Mouse (Mus musculus) midbrain, embryonic 13.5 days (tissue): ENCODE data around the gene Gm3250. TPM values are rescaled to one million over a fixed set of nuclear protein-coding genes. Genes with fewer than 3 reads are reported as not detected.
"Not testable (repeated sequence)": the region's sequence is repeated elsewhere in the genome, so short reads cannot be mapped to it uniquely, and the experiment has no call there.

Source experiments
- ATAC-seq: fragments of 200-750 bp; cut with Nextera tagmentation; 2 replicates; pipeline ENCODE4 v1.8.0; 2017; ENCODE audit warnings: mild to moderate bottlenecking, moderate TSS enrichment, moderate library complexity
- H3K27ac ChIP-seq: fragments of 300-500 bp; sonication (generic); 2 replicates; pipeline ENCODE4 v1.5.1; 2015; ENCODE audit warnings: inconsistent platforms, mild to moderate bottlenecking, moderate library complexity
- H3K27me3 ChIP-seq: fragments of 300-500 bp; sonication (generic); 2 replicates; pipeline ENCODE4 v1.6.1; 2015; ENCODE audit warnings: mild to moderate bottlenecking, inconsistent platforms
- H3K36me3 ChIP-seq: fragments of 300-500 bp; sonication (generic); 2 replicates; pipeline ENCODE4 v1.6.1; 2015; ENCODE audit warnings: mild to moderate bottlenecking, inconsistent platforms
- H3K4me1 ChIP-seq: fragments of 300-500 bp; sonication (generic); replicated peaks from 2 replicates; pipeline ENCODE4 v1.6.1; 2015; ENCODE audit warnings: inconsistent platforms
- H3K4me2 ChIP-seq: fragments of 300-500 bp; sonication (generic); replicated peaks from 2 replicates; pipeline ENCODE4 v1.6.1; 2015; ENCODE audit warnings: moderate library complexity, mild to moderate bottlenecking, inconsistent platforms
- H3K4me3 ChIP-seq: fragments of 300-500 bp; sonication (generic); replicated peaks from 2 replicates; pipeline ENCODE4 v1.5.1; 2015; ENCODE audit warnings: mild to moderate bottlenecking, inconsistent platforms
- H3K9ac ChIP-seq: fragments of 300-500 bp; sonication (generic); replicated peaks from 2 replicates; pipeline ENCODE4 v1.6.1; 2015; ENCODE audit warnings: mild to moderate bottlenecking, inconsistent platforms
- H3K9me3 ChIP-seq: fragments of 300-500 bp; sonication (generic); 2 replicates; pipeline ENCODE4 v1.6.1; 2016; ENCODE audit warnings: mild to moderate bottlenecking, inconsistent platforms
- WGBS: fragments of 180-500 bp; shearing (Covaris S2); methylation state at CpG from one replicate; pipeline ENCODE4 v1.1.7; 2015; 5-methylcytosine and 5-hydroxymethylcytosine counted together
- polyA plus RNA-seq: library from polyadenylated mRNA; unstranded; fragments of >200 nt; fragmentation: Nextera tagmentation; extraction: Ambion mirVana; gene quantifications from 2 replicates; pipeline ENCODE4 v1.2.1, GENCODE M21; 2015

Gm3250 gene
- polyA plus RNA-seq, 1 experiment from 2014 or later, result not detected

- not testable (repeated sequence) for H3K4me1 ChIP-seq, H3K36me3 ChIP-seq, ATAC-seq, H3K4me3 ChIP-seq, H3K9me3 ChIP-seq, H3K9ac ChIP-seq, H3K27me3 ChIP-seq, H3K4me2 ChIP-seq
- H3K27ac ChIP-seq, result peak within 1 kb of the TSS; percentile 51; the same call in 1 of the 2 replicates
- WGBS, result 51% methylated on average over 5 of the region's 5 CpGs
These were observed 40.2 kb downstream of the Gm3250 start, which contains the start of gene Gm18596 for GRCm38 (mm10) chr10:77741924-77742688. Gene Gm18596, minus strand, starts transcription at chr10:77742638.

GRCm38 (mm10) chr10:77738929-77739328 lies 43.4 kb downstream of the Gm3250 start:
- no peaks in the 10 kb centered on the region for H3K9me3 ChIP-seq
- H3K36me3 ChIP-seq, result no peaks in the 10 kb centered on the region
- H3K4me2 ChIP-seq, result no peak overlapping the region
- no peak overlapping the region for H3K4me3 ChIP-seq
- no peak overlapping the region for H3K27ac ChIP-seq
- H3K4me1 ChIP-seq, result peaks cover 6% of the 10 kb centered on the region
- no peaks in the 10 kb centered on the region for H3K27me3 ChIP-seq
- H3K9ac ChIP-seq, result no peak overlapping the region
- ATAC-seq, result no peak
- WGBS, result 90% methylated on average over 4 of the region's 4 CpGs

GRCm38 (mm10) chr10:77735928-77736327 lies 46.4 kb downstream of the Gm3250 start:
- Histone ChIP-seq H3K27ac (no peak overlapping the region), H3K27me3 (no peaks in the 10 kb centered on the region), H3K36me3 (no peaks in the 10 kb centered on the region), H3K4me1 (peaks cover 6% of the 10 kb centered on the region), H3K4me3 (no peak overlapping the region), H3K4me2 (no peak overlapping the region), H3K9ac (no peak overlapping the region), H3K9me3 (no peaks in the 10 kb centered on the region)
- ATAC-seq, result no peak
- WGBS, result 94% methylated on average over 1 of the region's 1 CpGs

Other genes starting within 250 kb of the Gm3250 start
- 57.5 and 59.0 TPM in 2 replicates for gene Pttg1ip, start 200.8 kb downstream of the Gm3250 start, polyA plus RNA-seq
- gene Sumo3, start 176.4 kb downstream of the Gm3250 start, polyA plus RNA-seq, result 302 and 320 TPM in 2 replicates
- 2.5 TPM in 1 of 2 replicates, not detected in the other for gene Gm49325, start 176.3 kb downstream of the Gm3250 start, polyA plus RNA-seq
- gene Ube2g2, start 160.3 kb downstream of the Gm3250 start, polyA plus RNA-seq, result 89.8 and 95.5 TPM in 2 replicates
- 0.67 and 1.2 TPM in 2 replicates for gene Tspear, start 96.0 kb downstream of the Gm3250 start, polyA plus RNA-seq
- gene Gm19402, start 91.8 kb downstream of the Gm3250 start, polyA plus RNA-seq, result not detected in 2 replicates
- gene Gm9508, start 85.3 kb downstream of the Gm3250 start, polyA plus RNA-seq, result not detected in 2 replicates
- not detected in 2 replicates for gene Gm10272, start 75.9 kb downstream of the Gm3250 start, polyA plus RNA-seq
- gene Gm10024, start 71.1 kb downstream of the Gm3250 start, polyA plus RNA-seq, result not detected in 2 replicates
- not detected in 2 replicates for gene Gm10142, start 66.7 kb downstream of the Gm3250 start, polyA plus RNA-seq
- not detected in 2 replicates for gene Krtap12-1, start 61.9 kb downstream of the Gm3250 start, polyA plus RNA-seq
- gene Gm10100, start 56.1 kb downstream of the Gm3250 start, polyA plus RNA-seq, result not detected in 2 replicates
- gene Gm18596, start 39.9 kb downstream of the Gm3250 start, polyA plus RNA-seq, result not detected in 2 replicates
- not detected in 2 replicates for gene Gm9736, start 31.2 kb downstream of the Gm3250 start, polyA plus RNA-seq
- not detected in 2 replicates for gene Gm3233, start 22.9 kb downstream of the Gm3250 start, polyA plus RNA-seq
- not detected in 2 replicates for gene Gm3238, start 11.2 kb downstream of the Gm3250 start, polyA plus RNA-seq
- gene Gm7138, start 5.6 kb downstream of the Gm3250 start, polyA plus RNA-seq, result not detected in 2 replicates
- gene Gm7137, start 5.7 kb upstream of the Gm3250 start, polyA plus RNA-seq, result not detected in 2 replicates
- not detected in 2 replicates for gene Gm9639, start 12.5 kb upstream of the Gm3250 start, polyA plus RNA-seq
- gene Gm19668, start 16.6 kb upstream of the Gm3250 start, polyA plus RNA-seq, result not detected in 2 replicates
- not detected in 2 replicates for gene Gm9507, start 29.3 kb upstream of the Gm3250 start, polyA plus RNA-seq
- not detected in 2 replicates for gene Gm2696, start 32.1 kb upstream of the Gm3250 start, polyA plus RNA-seq
- gene Krtap10-4, start 44.6 kb upstream of the Gm3250 start, polyA plus RNA-seq, result not detected in 2 replicates
- not detected in 2 replicates for gene Krtap10-10, start 53.4 kb upstream of the Gm3250 start, polyA plus RNA-seq
- not detected in 2 replicates for gene Gm36176, start 64.3 kb upstream of the Gm3250 start, polyA plus RNA-seq
- gene Gm10318, start 70.3 kb upstream of the Gm3250 start, polyA plus RNA-seq, result not detected in 2 replicates
- gene Gm3285, start 79.4 kb upstream of the Gm3250 start, polyA plus RNA-seq, result not detected in 2 replicates
- 9.8 and 10.3 TPM in 2 replicates for gene Lrrc3, start 120.0 kb upstream of the Gm3250 start, polyA plus RNA-seq
- gene Trpm2, start 188.0 kb upstream of the Gm3250 start, polyA plus RNA-seq, result 2.7 and 3.3 TPM in 2 replicates
- gene 1810043G02Rik, start 196.0 kb upstream of the Gm3250 start, polyA plus RNA-seq, result 32.4 and 36.8 TPM in 2 replicates
- gene Pfkl, start 227.5 kb upstream of the Gm3250 start, polyA plus RNA-seq, result 96.9 and 106 TPM in 2 replicates